Mouse (Mus musculus) kidney, postnatal 10 days (tissue): ENCODE results near the gene Kprp.
"Not testable (repeated sequence)": the region's sequence is repeated elsewhere in the genome, so short reads cannot be mapped to it uniquely, and the experiment has no call there.

Experiments used
- DNase-seq: peaks from one replicate; pipeline ENCODE4 v3.0.0; 2021; ENCODE audit warnings: mixed read lengths

Kprp gene

DNA sequence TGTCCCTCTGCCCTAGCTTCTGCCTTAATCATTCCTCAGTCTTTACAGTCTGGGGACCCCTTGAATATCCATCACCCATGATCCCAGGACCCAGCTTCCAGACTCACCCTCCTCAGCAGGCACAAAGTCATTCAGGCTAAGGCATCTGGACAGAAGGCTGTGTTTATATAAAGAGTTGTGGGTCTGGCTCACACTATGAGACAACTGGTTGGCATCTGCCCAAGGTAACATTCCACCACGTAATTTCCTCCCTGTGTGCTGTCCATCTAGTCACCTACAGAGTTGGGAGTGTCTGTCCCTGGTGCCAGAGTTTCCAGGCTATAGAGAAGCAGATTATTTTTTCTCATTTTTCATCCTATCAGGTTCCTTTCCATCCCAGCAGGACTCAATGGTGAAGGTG, at the start of gene Kprp:
TSS of gene Kprp (minus strand) at position 140 of the 400 bp plus-strand sequence.
- DNase-seq = no peak

DNA sequence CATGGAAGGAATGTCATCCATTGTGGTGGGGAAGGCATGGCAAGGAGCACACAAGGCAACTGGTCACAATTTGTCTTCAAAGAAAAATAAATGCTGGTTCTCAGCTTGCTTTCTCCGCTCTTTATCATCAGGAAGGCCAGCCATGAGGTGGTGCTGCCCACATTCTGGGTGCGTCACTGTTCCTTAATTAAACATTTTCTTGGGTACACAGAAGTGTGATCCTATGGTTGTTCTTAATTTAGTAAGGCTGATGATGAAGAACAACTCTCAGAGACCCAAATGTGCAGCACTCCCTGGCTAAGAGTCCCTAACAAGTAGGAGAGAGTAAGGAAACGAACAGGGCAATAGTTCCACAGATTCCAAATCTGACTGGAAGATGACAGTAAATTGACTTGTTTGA, 47.1 kb upstream of the Kprp start:
- no peak for DNase-seq

DNA sequence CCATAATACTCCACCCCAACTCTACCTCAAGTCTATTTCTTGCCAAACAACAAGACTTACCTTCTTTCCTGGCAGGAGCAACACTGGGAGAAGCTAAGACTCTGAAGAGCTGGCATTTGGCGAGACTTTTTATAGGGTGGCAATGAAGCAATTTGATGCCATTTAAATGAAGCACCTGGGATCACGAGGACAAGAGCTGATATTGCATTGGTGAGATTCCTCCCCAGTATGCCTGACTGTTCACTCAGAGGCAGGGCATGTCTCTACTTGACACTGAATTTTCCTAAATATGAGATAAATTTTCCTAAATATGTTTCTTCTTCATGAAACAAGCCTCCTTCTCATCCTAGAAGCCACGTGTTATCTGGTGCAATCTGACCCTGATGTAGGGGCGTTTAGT, 43.1 kb upstream of the Kprp start, which contains the start of gene 2310050C09Rik:
TSS of gene 2310050C09Rik (minus strand) at position 101 of the 400 bp plus-strand sequence.
- no peak for DNase-seq

DNA sequence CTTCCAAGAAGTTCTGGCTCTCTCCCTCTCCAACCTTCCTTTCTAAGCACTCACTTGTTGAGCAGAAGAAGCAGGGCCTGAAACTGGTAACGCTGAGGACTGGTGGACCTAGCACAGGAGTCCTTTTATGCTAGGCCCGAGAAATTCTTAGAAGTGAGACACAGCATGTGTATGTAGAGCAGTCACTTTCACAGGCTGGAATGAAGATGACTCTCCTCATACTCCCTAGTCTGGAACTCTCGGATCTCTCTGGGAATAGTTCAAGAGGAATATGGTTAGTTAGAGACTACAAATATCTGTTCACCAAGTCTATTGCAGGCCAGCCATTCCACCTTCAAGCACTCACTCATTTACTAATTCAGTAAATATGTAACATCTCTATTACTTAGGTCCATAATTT, 24.1 kb upstream of the Kprp start, which contains the start of gene Lce1l:
TSS of gene Lce1l (minus strand) at position 101 of the 400 bp plus-strand sequence.
- no peak for DNase-seq

DNA sequence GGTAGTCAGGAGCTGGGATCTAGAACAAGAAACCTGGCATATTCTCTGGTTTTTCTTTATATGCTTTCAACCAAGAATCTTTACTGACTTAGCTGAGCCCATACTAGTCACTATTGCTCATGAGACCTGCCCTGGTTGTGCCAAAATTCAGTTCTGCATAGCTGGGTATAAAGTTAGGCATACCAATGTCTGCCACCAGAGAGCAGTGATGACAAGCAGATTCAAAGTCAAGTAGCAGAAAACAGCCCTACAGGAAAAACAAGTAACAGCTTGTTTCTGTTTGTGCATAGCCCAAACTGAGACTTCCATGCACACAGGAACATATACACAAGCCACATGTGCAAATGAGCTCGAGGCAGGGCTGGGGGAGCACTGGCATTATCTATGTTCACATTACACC, 1.2 kb downstream of the Kprp start:
- no peak for DNase-seq

DNA sequence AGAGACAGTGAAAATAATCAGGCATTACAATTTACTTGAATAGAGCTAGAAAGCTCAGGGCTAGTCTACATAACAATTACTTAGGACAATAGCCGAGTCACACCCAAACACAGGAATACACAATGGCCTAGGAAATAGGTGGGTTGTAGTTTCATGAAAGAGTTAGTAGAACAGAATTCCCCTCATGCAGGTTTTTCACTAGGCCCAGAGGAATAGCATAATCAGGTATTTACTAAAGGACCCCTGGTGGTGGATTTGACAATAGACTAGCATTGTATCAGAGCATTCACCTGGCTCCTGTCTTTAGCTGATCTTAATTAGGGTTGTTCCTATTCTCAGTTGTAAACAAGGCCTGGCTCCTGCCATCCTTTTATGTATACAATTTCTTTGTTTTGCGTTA, 11.0 kb downstream of the Kprp start:
- not testable (repeated sequence) for DNase-seq

DNA sequence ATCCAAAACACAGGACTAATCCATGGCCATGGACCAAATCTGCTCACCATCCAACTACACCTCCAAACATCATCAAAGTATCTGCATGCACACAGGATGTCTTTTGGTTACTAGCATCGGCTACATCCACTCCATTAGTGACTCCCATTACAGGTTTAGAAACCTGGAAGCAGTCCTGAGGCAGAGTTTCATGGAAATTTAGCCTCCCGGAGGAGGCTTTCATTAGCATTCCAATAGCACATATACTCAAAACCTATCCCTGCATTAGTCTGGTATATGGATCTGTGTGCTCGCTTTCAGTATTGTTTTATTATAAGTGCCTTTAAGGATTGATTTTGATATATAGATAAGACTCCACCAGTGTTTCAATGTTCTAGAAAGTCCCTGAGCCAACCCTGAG, 11.5 kb downstream of the Kprp start:
- DNase-seq = no peak

DNA sequence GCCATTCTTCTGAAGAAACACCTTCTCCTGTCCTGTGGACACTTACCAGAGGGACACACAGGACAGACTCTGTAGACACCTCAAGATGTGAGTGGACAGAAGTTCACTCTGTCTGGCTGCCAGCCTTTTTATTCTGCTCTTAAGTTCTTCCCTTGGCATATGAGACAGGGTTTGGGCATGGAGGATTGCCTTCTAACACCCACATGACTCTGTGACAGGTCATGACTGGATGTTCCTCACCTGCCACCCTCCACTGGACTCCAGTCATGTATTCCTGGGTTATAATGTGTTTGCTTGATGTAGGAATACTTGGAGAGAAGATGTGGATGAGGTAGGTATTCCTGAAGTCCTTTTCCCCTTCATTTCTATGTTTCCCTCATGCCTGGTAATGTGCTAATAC, 19.3 kb downstream of the Kprp start, which contains the start of gene Lce1k:
TSS of gene Lce1k (minus strand) at position 101 of the 400 bp plus-strand sequence.
- no peak for DNase-seq

DNA sequence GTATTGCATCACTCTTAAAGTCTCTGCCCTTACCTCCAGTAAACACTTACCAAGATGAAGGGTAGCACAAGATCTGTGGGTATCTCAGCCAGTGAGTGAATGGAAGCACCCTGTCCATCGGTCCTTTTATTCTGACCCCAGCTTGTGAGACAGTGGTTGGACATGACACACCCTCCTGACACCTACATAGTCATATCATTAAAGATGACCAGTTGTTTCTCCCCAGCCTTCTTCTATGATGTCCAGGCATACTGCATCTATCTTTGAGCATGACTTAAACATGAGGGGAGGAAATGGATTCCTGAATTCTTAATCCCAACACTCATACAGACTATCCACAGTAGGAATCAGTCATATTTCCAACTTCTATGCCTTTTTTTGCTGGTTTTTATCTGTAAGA, 36.6 kb downstream of the Kprp start, which contains the start of gene Lce1j:
TSS of gene Lce1j (minus strand) at position 101 of the 400 bp plus-strand sequence.
- no peak for DNase-seq

DNA sequence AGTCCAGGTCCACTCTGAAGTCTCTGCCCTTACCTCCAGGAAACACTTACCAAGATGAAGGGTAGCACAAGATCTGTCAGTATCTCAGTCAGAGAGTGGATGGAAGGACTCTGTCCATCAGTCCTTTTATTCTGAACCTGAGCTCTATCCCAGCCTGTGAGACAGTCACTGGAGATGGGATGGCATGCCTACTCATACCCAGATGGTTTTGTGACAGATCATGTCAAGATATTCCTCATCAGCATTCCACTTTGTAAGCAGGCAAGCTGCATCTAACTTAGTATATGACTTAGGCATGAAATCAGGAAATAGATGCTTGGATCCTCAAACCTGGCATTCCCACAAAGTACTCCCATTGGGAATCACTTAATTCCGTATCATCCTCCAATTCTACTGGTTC, 48.2 kb downstream of the Kprp start, which contains the start of gene Lce1i:
TSS of gene Lce1i (minus strand) at position 101 of the 400 bp plus-strand sequence.
- no peak for DNase-seq
